In genomic region chr11:60193556-60193955, GRCm38 (mm10) we compare ENCODE assay signal across 15 mouse cellular contexts. TPM values are rescaled to one million over a fixed set of nuclear protein-coding genes. Genes with fewer than 3 reads are reported as not detected.
A peak's percentile ranks its signal among the peaks of the same experiment; 100 is the strongest.
DNase-seq lines count a peak whose midpoint lies in the region; ATAC-seq lines count a peak whose summit lies in the region.
"Had no signal": no experiment of that assay in that cellular context is flagged by ENCODE, and none has a peak within 500 bp of the region (broad histone marks: within the 10 kb centered on the region; RNA-seq: fewer than 3 reads in every experiment).

No protein-coding gene starts in this region.

- 79% methylated on average over 4 of the region's 4 CpGs for WGBS in forebrain, embryonic 11.5 days
- WGBS in forebrain, embryonic 10.5 days: 87% methylated on average over 4 of the region's 4 CpGs
- 73% methylated on average over 4 of the region's 4 CpGs for WGBS in midbrain, embryonic 15.5 days
- WGBS in midbrain, embryonic 16.5 days: 60% methylated on average over 4 of the region's 4 CpGs
- 51% methylated on average over 4 of the region's 4 CpGs for WGBS in forebrain, embryonic 15.5 days
- WGBS in neural tube, embryonic 14.5 days: 55% methylated on average over 4 of the region's 4 CpGs

- no peak for ATAC-seq in forebrain, embryonic 11.5 days (replicated peaks; ENCODE audit: low FRiP score)
- no peak for ATAC-seq in midbrain, embryonic 15.5 days (replicated peaks)
- ATAC-seq in midbrain, embryonic 16.5 days: no peak
- ATAC-seq in forebrain, embryonic 15.5 days (replicated peaks): peak; percentile 73
- ATAC-seq in neural tube, embryonic 14.5 days (ENCODE audit: low read depth): peak; percentile 22; the same call in 1 of the 2 replicates

- H3K9me3 ChIP-seq in forebrain, embryonic 11.5 days (ENCODE audit: control insufficient read depth, low read length): peaks cover 3% of the 10 kb centered on the region; the same call in 1 of the 2 replicates
- H3K9me3 ChIP-seq in forebrain, embryonic 10.5 days: peaks cover 12% of the 10 kb centered on the region
- H3K9me3 ChIP-seq in midbrain, embryonic 15.5 days: no peaks in the 10 kb centered on the region
- peaks cover 4% of the 10 kb centered on the region; the same call in 1 of the 2 replicates for H3K9me3 ChIP-seq in midbrain, embryonic 16.5 days (replicated peaks; ENCODE audit: control insufficient read depth, low read length, poor library complexity, severe bottlenecking)
- H3K9me3 ChIP-seq in forebrain, embryonic 15.5 days: no peaks in the 10 kb centered on the region
- no peaks in the 10 kb centered on the region for H3K9me3 ChIP-seq in neural tube, embryonic 14.5 days (ENCODE audit: control insufficient read depth, low read length)

- no peaks in the 10 kb centered on the region for H3K4me1 ChIP-seq in forebrain, embryonic 11.5 days (replicated peaks; ENCODE audit: control insufficient read depth, insufficient read depth, low read length)
- H3K4me1 ChIP-seq in forebrain, embryonic 10.5 days: peaks cover 6% of the 10 kb centered on the region; the same call in 1 of the 2 replicates
- H3K4me1 ChIP-seq in midbrain, embryonic 15.5 days: no peaks in the 10 kb centered on the region
- H3K4me1 ChIP-seq in midbrain, embryonic 16.5 days (ENCODE audit: control insufficient read depth, insufficient read depth, low read length): no peaks in the 10 kb centered on the region
- peaks cover 10% of the 10 kb centered on the region for H3K4me1 ChIP-seq in forebrain, embryonic 15.5 days
- no peaks in the 10 kb centered on the region for H3K4me1 ChIP-seq in neural tube, embryonic 14.5 days (ENCODE audit: control insufficient read depth, insufficient read depth, low read length)

- H3K27me3 ChIP-seq in forebrain, embryonic 11.5 days (ENCODE audit: control insufficient read depth, insufficient read depth, low read length): no peaks in the 10 kb centered on the region
- no peaks in the 10 kb centered on the region for H3K27me3 ChIP-seq in forebrain, embryonic 10.5 days (ENCODE audit: poor library complexity, severe bottlenecking)
- no peaks in the 10 kb centered on the region for H3K27me3 ChIP-seq in midbrain, embryonic 15.5 days (replicated peaks)
- H3K27me3 ChIP-seq in midbrain, embryonic 16.5 days (ENCODE audit: control insufficient read depth, insufficient read depth, low read depth, low read length): no peaks in the 10 kb centered on the region
- no peaks in the 10 kb centered on the region for H3K27me3 ChIP-seq in forebrain, embryonic 15.5 days
- H3K27me3 ChIP-seq in neural tube, embryonic 14.5 days (ENCODE audit: control insufficient read depth, insufficient read depth, low read length): no peaks in the 10 kb centered on the region
- H3K27me3 ChIP-seq: liver, embryonic 13.5 days had no signal

- H3K9ac ChIP-seq in forebrain, embryonic 11.5 days (ENCODE audit: low read length): no peak overlapping the region
- H3K9ac ChIP-seq in midbrain, embryonic 15.5 days: no peak overlapping the region
- no peak overlapping the region; the same call in 1 of the 2 replicates for H3K9ac ChIP-seq in midbrain, embryonic 16.5 days (ENCODE audit: low read depth, low read length)
- H3K9ac ChIP-seq in forebrain, embryonic 15.5 days (replicated peaks): no peak overlapping the region
- H3K9ac ChIP-seq in neural tube, embryonic 14.5 days (replicated peaks; ENCODE audit: low read depth, low read length): no peak overlapping the region
- H3K9ac ChIP-seq: liver, embryonic 13.5 days had no signal

- H3K4me3 ChIP-seq in forebrain, embryonic 11.5 days (ENCODE audit: low read depth, low read length): no peak overlapping the region
- H3K4me3 ChIP-seq in forebrain, embryonic 10.5 days: no peak overlapping the region
- H3K4me3 ChIP-seq in midbrain, embryonic 15.5 days: no peak overlapping the region
- H3K4me3 ChIP-seq in midbrain, embryonic 16.5 days (ENCODE audit: low read depth, low read length): no peak overlapping the region
- no peak overlapping the region for H3K4me3 ChIP-seq in forebrain, embryonic 15.5 days
- H3K4me3 ChIP-seq in neural tube, embryonic 14.5 days (ENCODE audit: low read depth, low read length): no peak overlapping the region
- H3K4me3 ChIP-seq: heart, adult 2 months; liver, embryonic 13.5 days had no signal

- H3K27ac ChIP-seq in forebrain, embryonic 11.5 days (ENCODE audit: low read depth, low read length): no peak overlapping the region
- no peak overlapping the region for H3K27ac ChIP-seq in forebrain, embryonic 10.5 days
- H3K27ac ChIP-seq in midbrain, embryonic 15.5 days: 0 out of 2 replicates have a peak overlapping the region, but pooled peaks have one; percentile 2
- H3K27ac ChIP-seq in midbrain, embryonic 16.5 days (ENCODE audit: low read length): no peak overlapping the region; the same call in 1 of the 2 replicates
- H3K27ac ChIP-seq in forebrain, embryonic 15.5 days (replicated peaks): peak overlapping the region; percentile 53
- H3K27ac ChIP-seq in neural tube, embryonic 14.5 days (ENCODE audit: low read depth, low read length): no peak overlapping the region
- H3K27ac ChIP-seq: heart, adult 2 months had no signal

- H3K4me2 ChIP-seq in forebrain, embryonic 11.5 days (ENCODE audit: low read depth, low read length, severe bottlenecking): no peak overlapping the region
- no peak overlapping the region for H3K4me2 ChIP-seq in midbrain, embryonic 15.5 days
- H3K4me2 ChIP-seq in midbrain, embryonic 16.5 days (ENCODE audit: low read length): no peak overlapping the region
- no peak overlapping the region for H3K4me2 ChIP-seq in forebrain, embryonic 15.5 days (replicated peaks)
- H3K4me2 ChIP-seq in neural tube, embryonic 14.5 days (ENCODE audit: low read depth, low read length): no peak overlapping the region
- H3K4me2 ChIP-seq: liver, embryonic 13.5 days had no signal

- peak; percentile 52 for DNase-seq in forebrain, embryonic 11.5 days (ENCODE audit: low spot score)
- DNase-seq in forebrain, embryonic 10.5 days (ENCODE audit: extremely low spot score, low spot score): no peak
- no peak for DNase-seq in thymus, postnatal 14 days
- DNase-seq in frontal cortex, postnatal 14 days (ENCODE audit: low spot score in 2 of 2): no peak
- DNase-seq: adrenal gland, postnatal 25 days; heart, adult 2 months; heart, postnatal 36 days; kidney, adult 18-20 months; kidney, postnatal 25 days; liver, embryonic 13.5 days; lung, postnatal 10 days had no signal

- H3K36me3 ChIP-seq in forebrain, embryonic 11.5 days (ENCODE audit: control insufficient read depth, insufficient read depth, low read length): peaks cover 31% of the 10 kb centered on the region
- peaks cover 99% of the 10 kb centered on the region for H3K36me3 ChIP-seq in forebrain, embryonic 10.5 days (replicated peaks)
- peaks cover 30% of the 10 kb centered on the region for H3K36me3 ChIP-seq in midbrain, embryonic 15.5 days (replicated peaks)
- peaks cover 45% of the 10 kb centered on the region for H3K36me3 ChIP-seq in midbrain, embryonic 16.5 days (ENCODE audit: control insufficient read depth, insufficient read depth, low read length)
- peaks cover 62% of the 10 kb centered on the region for H3K36me3 ChIP-seq in forebrain, embryonic 15.5 days
- H3K36me3 ChIP-seq in neural tube, embryonic 14.5 days (ENCODE audit: control insufficient read depth, insufficient read depth, low read length): peaks cover 69% of the 10 kb centered on the region

RNA-seq across cellular contexts. Expression of gene Srebf1, which starts 28.8 kb away (rescaled TPM):
- polyA plus RNA-seq in forebrain, embryonic 11.5 days (2014; fragmentation: Nextera tagmentation; extraction: Ambion mirVana): 63.9 and 68.7 TPM in 2 replicates
- polyA plus RNA-seq in forebrain, embryonic 10.5 days (2016; fragmentation: Nextera tagmentation; extraction: Ambion mirVana): 59.3 and 66.1 TPM in 2 replicates
- 37.0 and 38.3 TPM in 2 replicates for polyA plus RNA-seq in midbrain, embryonic 15.5 days (2015; fragmentation: Nextera tagmentation; extraction: Ambion mirVana)
- 31.9 and 34.1 TPM in 2 replicates for polyA plus RNA-seq in midbrain, embryonic 16.5 days (2015; fragmentation: Nextera tagmentation; extraction: Ambion mirVana)
- polyA plus RNA-seq in forebrain, embryonic 15.5 days (2015; fragmentation: Nextera tagmentation; extraction: Ambion mirVana): 48.2 and 52.7 TPM in 2 replicates
- 38.5 and 41.3 TPM in 2 replicates for polyA plus RNA-seq in neural tube, embryonic 14.5 days (2014; fragmentation: Nextera tagmentation; extraction: Ambion mirVana)

Comparison
In these comparisons a context has a peak if more than half of its experiments do, and no peak if none do; other contexts are left out.
1. ATAC-seq: peak in forebrain, embryonic 15.5 days (single experiment) and neural tube, embryonic 14.5 days (single experiment); none in forebrain, embryonic 11.5 days (single experiment), midbrain, embryonic 15.5 days (single experiment) and midbrain, embryonic 16.5 days (single experiment).
2. H3K27ac ChIP-seq: peak in midbrain, embryonic 15.5 days (single experiment) and forebrain, embryonic 15.5 days (single experiment); none in forebrain, embryonic 11.5 days (single experiment), forebrain, embryonic 10.5 days (single experiment), midbrain, embryonic 16.5 days (single experiment) and neural tube, embryonic 14.5 days (single experiment).